Mouse (Mus musculus): ENCODE results near the gene Tnfaip6. TPM values are rescaled to one million over a fixed set of nuclear protein-coding genes. Genes with fewer than 3 reads are reported as not detected.

Tnfaip6 gene
- not detected for polyA plus RNA-seq (2017; shearing (Covaris generic))

DNA sequence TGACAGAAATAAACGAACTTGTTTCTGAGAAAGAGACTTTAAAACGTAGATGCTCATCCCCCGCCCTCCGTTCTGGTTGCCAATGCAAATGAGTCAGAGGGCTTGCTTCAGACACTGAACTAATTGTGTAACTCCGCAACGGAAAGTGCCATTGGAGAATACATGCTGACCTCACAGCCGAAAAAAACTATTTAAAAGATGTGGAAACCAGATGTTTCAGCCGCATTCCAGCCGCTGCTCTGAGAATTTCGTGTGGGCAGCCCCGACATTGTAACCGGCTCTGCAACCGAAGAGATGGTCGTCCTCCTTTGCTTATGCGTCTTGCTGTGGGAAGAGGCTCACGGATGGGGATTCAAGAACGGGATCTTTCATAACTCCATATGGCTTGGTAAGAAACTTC, at the start of gene Tnfaip6:
Tnfaip6 (plus strand) TSS at position 128 of the 400 bp plus-strand sequence.

DNA sequence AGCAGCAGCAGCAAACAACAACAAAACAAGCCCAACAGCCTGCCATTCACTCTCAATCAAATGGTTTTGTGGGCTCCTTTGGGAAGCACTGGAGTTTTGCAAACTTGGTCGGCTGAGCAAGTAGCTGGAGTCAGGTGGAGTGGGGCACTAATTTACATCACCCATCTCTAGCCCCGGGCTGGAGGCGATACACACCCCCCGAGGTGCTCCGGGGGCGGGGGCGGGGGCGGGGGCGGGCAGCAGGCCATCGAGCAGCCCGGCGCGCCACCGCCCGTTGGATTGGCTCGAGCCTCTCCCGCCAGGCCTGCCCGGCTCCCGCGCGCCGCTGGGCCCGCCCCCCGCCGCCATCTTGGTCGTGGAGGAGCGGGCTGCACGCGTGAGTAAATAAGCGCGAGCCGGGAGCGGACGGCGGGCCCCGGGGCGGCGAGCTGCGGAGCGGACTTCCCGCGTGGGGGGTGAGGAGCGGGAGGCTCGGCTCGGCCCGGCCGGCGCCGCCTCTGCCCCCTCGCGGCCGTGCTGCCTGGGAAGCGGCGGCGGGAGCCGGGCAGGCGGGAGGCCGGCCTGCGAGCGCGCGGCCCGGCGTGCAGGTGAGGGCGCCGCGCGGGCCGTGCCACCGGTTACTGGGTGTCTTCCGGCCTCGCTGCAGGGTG, 34.8 kb downstream of the Tnfaip6 start, which contains the start of gene Rif1:
Rif1 (plus strand) TSS at position 342 of the 650 bp plus-strand sequence.

Other genes starting within 250 kb of the Tnfaip6 start
- 50.1 TPM for gene Rbm43, start 102.8 kb upstream of the Tnfaip6 start, polyA plus RNA-seq (2017; shearing (Covaris generic))
- 172 TPM for gene Nmi, start 64.5 kb upstream of the Tnfaip6 start, polyA plus RNA-seq (2017; shearing (Covaris generic))
- 112 TPM for gene Rif1, start 34.8 kb downstream of the Tnfaip6 start, polyA plus RNA-seq (2017; shearing (Covaris generic))

All from CD4-positive, CD25-positive, alpha-beta regulatory T cell (primary cell).